ENCODE assay signal across 17 mouse cellular contexts in genomic region chr7:121555420-121555819, GRCm38 (mm10).
A peak's percentile ranks its signal among the peaks of the same experiment; 100 is the strongest.
DNase-seq lines count a peak whose midpoint lies in the region; ATAC-seq and TF ChIP-seq lines count a peak whose summit lies in the region.
"Had no signal": no experiment of that assay in that cellular context is flagged by ENCODE, and none has a peak within 500 bp of the region (broad histone marks: within the 10 kb centered on the region; RNA-seq: fewer than 3 reads in every experiment).

No protein-coding gene starts in this region.

- H3K36me3 ChIP-seq in kidney, embryonic 15.5 days, result no peaks in the 10 kb centered on the region
- no peaks in the 10 kb centered on the region for H3K36me3 ChIP-seq in forebrain, embryonic 12.5 days (replicated peaks)
- no peaks in the 10 kb centered on the region for H3K36me3 ChIP-seq in hindbrain, embryonic 14.5 days (replicated peaks; ENCODE audit: control insufficient read depth, insufficient read depth)
- H3K36me3 ChIP-seq in midbrain, postnatal 0 days (ENCODE audit: insufficient read depth, low read length), result no peaks in the 10 kb centered on the region
- H3K36me3 ChIP-seq: embryonic facial prominence, embryonic 12.5 days; limb, embryonic 13.5 days had no signal

- no peak for TF ChIP-seq CTCF in midbrain, postnatal 0 days (IDR thresholded peaks at IDR 0.05)

- WGBS in kidney, embryonic 15.5 days, result 32% methylated on average over 4 of the region's 4 CpGs
- 29% methylated on average over 4 of the region's 4 CpGs for whole genome bisulfite sequencing in forebrain, embryonic 12.5 days
- WGBS in hindbrain, embryonic 14.5 days, result 24% methylated on average over 4 of the region's 4 CpGs
- 22% methylated on average over 4 of the region's 4 CpGs for WGBS in midbrain, postnatal 0 days

- no peak for DNase-seq in kidney, postnatal 10 days
- no peak for DNase-seq in hindbrain, embryonic 14.5 days (ENCODE audit: low spot score)
- DNase-seq in midbrain, postnatal 0 days (ENCODE audit: low spot score), result peak; percentile 15
- no peak for DNase-seq in cerebellum, adult 8-10 months
- no peak for DNase-seq in adrenal gland, adult 8-10 months
- DNase-seq: adrenal gland, postnatal 14 days; cerebellum, adult 11 months; kidney, adult 18-20 months; lung, adult 2 months; spleen, adult 18-20 months had no signal

- H3K4me3 ChIP-seq in kidney, embryonic 15.5 days (replicated peaks), result no peak overlapping the region
- H3K4me3 ChIP-seq in forebrain, embryonic 12.5 days (replicated peaks), result no peak overlapping the region
- H3K4me3 ChIP-seq in hindbrain, embryonic 14.5 days (replicated peaks; ENCODE audit: low read length), result no peak overlapping the region
- H3K4me3 ChIP-seq in midbrain, postnatal 0 days (ENCODE audit: low read depth, low read length), result no peak overlapping the region
- H3K4me3 ChIP-seq: embryonic facial prominence, embryonic 12.5 days; limb, embryonic 13.5 days had no signal

- H3K27me3 ChIP-seq in kidney, embryonic 15.5 days, result no peaks in the 10 kb centered on the region
- H3K27me3 ChIP-seq in forebrain, embryonic 12.5 days, result peaks cover 23% of the 10 kb centered on the region
- no peaks in the 10 kb centered on the region for H3K27me3 ChIP-seq in hindbrain, embryonic 14.5 days (ENCODE audit: control insufficient read depth, insufficient read depth, low read length)
- H3K27me3 ChIP-seq in midbrain, postnatal 0 days (ENCODE audit: insufficient read depth, low read length), result no peaks in the 10 kb centered on the region
- H3K27me3 ChIP-seq: embryonic facial prominence, embryonic 12.5 days; limb, embryonic 13.5 days; Patski had no signal

- H3K9ac ChIP-seq in kidney, embryonic 15.5 days, result no peak overlapping the region
- H3K9ac ChIP-seq in forebrain, embryonic 12.5 days, result no peak overlapping the region
- no peak overlapping the region for H3K9ac ChIP-seq in hindbrain, embryonic 14.5 days
- H3K9ac ChIP-seq in midbrain, postnatal 0 days (replicated peaks; ENCODE audit: low read length, poor library complexity, severe bottlenecking), result no peak overlapping the region
- H3K9ac ChIP-seq: embryonic facial prominence, embryonic 12.5 days; limb, embryonic 13.5 days had no signal

- ATAC-seq in kidney, embryonic 15.5 days (replicated peaks; ENCODE audit: low FRiP score), result 0 out of 2 replicates have a peak, but pooled peaks have one; percentile 15
- peak; percentile 55; the same call in 1 of the 2 replicates for ATAC-seq in forebrain, embryonic 12.5 days (ENCODE audit: low FRiP score)
- 0 out of 2 replicates have a peak, but pooled peaks have one; percentile 37 for ATAC-seq in hindbrain, embryonic 14.5 days (ENCODE audit: low FRiP score)
- ATAC-seq in midbrain, postnatal 0 days (ENCODE audit: low FRiP score), result peak; percentile 65
- ATAC-seq in inflammation-experienced regulatory T-cells, adult 6 months, result no peak
- ATAC-seq: Patski had no signal

- H3K9me3 ChIP-seq in kidney, embryonic 15.5 days (replicated peaks), result no peaks in the 10 kb centered on the region
- no peaks in the 10 kb centered on the region for H3K9me3 ChIP-seq in forebrain, embryonic 12.5 days
- H3K9me3 ChIP-seq in hindbrain, embryonic 14.5 days (ENCODE audit: control insufficient read depth, low read length), result no peaks in the 10 kb centered on the region
- no peaks in the 10 kb centered on the region for H3K9me3 ChIP-seq in midbrain, postnatal 0 days (ENCODE audit: low read length)
- H3K9me3 ChIP-seq: embryonic facial prominence, embryonic 12.5 days; limb, embryonic 13.5 days had no signal

- no peak overlapping the region for H3K27ac ChIP-seq in kidney, embryonic 15.5 days
- H3K27ac ChIP-seq in forebrain, embryonic 12.5 days, result no peak overlapping the region
- H3K27ac ChIP-seq in hindbrain, embryonic 14.5 days, result no peak overlapping the region
- no peak overlapping the region for H3K27ac ChIP-seq in midbrain, postnatal 0 days (ENCODE audit: low read depth, low read length)
- H3K27ac ChIP-seq: embryonic facial prominence, embryonic 12.5 days; limb, embryonic 13.5 days had no signal

- no peak overlapping the region for H3K4me2 ChIP-seq in kidney, embryonic 15.5 days
- no peak overlapping the region for H3K4me2 ChIP-seq in forebrain, embryonic 12.5 days
- H3K4me2 ChIP-seq in hindbrain, embryonic 14.5 days (replicated peaks), result no peak overlapping the region
- H3K4me2 ChIP-seq in midbrain, postnatal 0 days (ENCODE audit: low read depth, low read length, poor library complexity, severe bottlenecking), result no peak overlapping the region
- H3K4me2 ChIP-seq: embryonic facial prominence, embryonic 12.5 days; heart, embryonic 11.5 days; limb, embryonic 13.5 days had no signal

- 0 out of 2 replicates have a peak, but pooled peaks cover 4% of the 10 kb centered on the region for H3K4me1 ChIP-seq in kidney, embryonic 15.5 days
- H3K4me1 ChIP-seq in forebrain, embryonic 12.5 days, result peaks cover 14% of the 10 kb centered on the region
- H3K4me1 ChIP-seq in hindbrain, embryonic 14.5 days (replicated peaks; ENCODE audit: control insufficient read depth, insufficient read depth, low read length), result no peaks in the 10 kb centered on the region
- no peaks in the 10 kb centered on the region for H3K4me1 ChIP-seq in midbrain, postnatal 0 days (ENCODE audit: insufficient read depth, low read length)
- H3K4me1 ChIP-seq: embryonic facial prominence, embryonic 12.5 days; limb, embryonic 13.5 days had no signal
